Mouse (Mus musculus) spleen, adult 18-20 months (tissue): ENCODE data around the gene Yipf4.

Experiments
- DNase-seq, 2 experiments: peaks; one replicate each; pipeline ENCODE4 v3.0.0; 2022; ENCODE audit warnings: mixed read lengths in 2 of 2

Yipf4 gene

DNA sequence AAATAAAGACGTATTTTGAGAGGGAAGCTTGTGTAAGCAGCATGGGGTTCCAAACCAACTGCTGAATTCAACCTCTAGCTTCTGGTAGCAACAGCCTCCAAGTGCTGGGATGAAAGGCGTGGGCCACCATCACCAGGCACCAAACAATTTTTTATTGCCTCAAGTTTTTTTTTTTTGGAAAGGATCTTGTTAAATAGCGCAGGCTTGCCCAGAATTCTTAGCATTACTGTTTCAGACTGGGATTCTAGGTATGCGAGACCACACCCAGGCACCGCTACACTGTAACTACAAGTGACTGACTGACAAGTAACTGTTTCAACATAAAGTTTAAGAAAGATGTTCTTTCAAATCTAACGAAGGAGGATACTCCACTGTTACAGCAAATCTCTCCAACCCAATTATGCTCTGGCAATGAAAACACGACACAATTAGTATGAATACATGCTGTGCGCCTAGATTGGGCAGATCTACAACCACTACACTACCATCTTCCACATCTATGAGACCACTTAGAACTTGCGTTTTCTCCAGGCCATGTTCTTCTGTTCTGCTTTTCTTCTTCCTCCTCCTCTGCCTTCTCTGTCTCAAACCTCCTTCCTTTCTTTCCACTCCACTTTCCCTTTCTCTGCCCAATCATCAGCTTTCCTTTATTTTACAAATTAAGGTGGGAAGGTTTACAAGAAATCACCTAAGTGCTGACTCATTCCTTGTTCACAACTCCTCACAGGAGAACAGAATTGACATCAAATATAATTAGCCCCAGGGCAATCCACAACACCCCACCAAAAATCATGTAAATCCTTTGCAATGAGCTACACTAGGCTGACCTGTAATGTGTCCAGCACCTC lies 37.7 kb downstream of the Yipf4 start:
- DNase-seq: no peak

- peak; percentile 100 for DNase-seq
Measured at GRCm38 (mm10) chr17:74527729-74528607, 38.7 kb downstream of the Yipf4 start, which contains the start of gene Birc6. Gene Birc6 (plus strand): TSS chr17:74528295.

DNA sequence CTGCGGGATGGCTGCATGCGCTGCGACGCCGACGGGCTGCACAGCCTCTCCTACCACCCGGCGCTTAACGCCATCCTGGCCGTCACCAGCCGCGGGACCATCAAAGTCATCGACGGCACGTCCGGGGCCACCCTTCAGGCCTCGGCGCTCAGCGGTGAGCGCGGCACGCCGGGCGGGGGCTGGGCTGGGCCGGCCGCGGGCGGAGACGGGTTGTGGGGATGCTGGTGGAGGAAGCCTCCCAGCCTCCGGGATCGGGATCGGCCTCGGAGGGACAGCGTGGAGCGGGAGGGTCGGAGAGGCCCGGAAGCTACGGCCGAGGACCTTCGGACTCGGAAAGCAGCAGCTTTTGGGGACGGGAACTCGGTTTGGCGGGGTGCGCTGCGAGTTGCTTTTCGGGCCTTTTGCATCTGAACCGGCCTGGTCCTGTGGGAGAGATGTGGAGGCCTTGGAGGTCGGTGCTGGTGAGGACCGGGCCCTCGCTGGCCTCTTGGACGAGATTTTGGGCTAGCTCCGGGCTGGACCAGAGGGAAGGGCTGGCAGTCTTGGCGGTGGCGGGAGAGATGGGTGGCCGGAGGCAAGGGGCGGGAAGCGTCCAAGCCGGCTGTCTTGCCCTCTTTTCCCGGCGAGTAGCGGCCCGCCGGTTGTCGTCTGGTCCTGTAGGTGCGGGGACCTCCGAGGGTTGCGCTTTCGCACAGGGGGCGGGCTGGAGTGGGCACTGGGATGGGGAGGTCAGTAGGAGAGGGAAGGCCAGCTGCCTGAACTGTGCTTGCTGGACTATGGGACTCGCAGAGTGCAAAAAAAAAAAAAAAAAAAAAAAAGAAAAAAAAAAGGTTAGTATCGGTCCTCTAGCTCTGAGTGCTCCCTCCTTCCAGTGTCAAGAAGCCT lies 39.6 kb downstream of the Yipf4 start:
- no peak for DNase-seq

GRCm38 (mm10) chr17:74529533-74529824 lies 40.2 kb downstream of the Yipf4 start:
- DNase-seq: no peak

DNA sequence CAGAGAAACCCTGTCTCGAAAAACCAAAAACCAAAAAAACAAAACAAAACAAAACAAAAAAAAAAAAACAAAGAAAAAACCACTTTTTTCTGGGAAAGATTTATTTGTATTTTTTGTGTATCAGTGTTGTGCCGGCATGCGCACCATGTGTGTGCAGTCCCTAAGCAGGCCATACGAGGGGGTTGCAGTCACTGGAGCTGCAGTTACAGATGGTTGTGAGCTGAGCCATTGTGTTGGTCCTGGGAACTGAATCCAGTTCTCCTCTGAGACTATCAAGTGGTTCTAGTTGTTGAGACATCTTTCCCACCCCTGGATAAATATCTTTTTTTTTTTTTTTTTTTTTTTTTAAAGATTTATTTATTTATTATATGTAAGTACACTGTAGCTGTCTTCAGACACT lies 45.7 kb downstream of the Yipf4 start:
- DNase-seq: no peak

GRCm38 (mm10) chr17:74537526-74537925 lies 48.2 kb downstream of the Yipf4 start:
- DNase-seq: no peak

DNA sequence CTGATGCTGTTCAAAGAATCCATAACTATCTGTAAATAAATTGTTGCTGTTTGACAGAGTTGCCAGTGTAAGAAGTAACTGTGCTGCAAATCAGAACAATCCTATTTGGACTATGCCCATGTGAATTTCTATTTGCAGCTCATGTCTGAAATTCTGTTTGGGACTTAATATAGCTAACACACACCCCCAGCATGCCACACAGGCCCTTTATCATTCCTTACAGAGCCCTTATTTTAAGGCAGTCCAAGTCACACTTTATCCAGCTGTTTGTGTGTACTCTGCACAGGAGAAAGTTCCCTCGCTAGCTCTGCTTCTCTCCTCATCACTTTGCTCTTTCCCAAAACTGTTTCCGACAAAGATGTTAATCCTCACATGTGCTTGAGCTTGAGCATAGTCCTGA lies 54.3 kb downstream of the Yipf4 start:
- no peak for DNase-seq
